Mouse (Mus musculus): ENCODE data around the gene Ttc23.

Ttc23 gene

DNA sequence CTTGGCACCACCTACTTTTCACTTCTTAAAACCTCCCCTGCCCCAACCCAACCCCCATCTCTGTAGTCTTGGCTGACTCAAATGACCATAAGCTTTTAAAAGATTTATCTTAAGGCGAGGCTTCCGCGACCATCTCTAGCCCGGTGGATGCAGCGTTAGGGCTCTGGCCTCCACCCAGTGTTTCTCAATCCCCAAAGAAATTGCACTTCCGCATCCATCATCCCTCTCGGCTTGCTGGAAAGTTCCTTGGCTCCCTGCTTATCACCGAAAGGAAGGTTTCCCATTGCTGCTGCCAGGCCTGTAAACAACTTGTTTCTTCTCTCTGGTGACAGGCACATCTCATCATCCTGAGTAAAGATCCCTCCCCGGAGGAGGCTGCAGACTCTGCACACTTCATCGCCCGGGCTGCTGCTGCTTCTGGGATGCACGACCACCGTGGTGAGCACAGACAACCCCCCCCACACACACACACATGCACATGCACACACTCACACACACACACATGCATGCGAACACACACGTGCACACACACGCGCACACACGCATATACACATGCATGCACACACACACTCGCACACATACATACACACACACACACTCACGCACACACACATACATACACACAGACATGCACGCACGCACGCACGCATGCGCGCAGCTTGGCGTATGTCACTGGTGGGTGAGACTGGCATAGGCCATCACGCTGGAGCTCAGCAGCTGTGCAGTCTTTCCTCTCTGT, 50.9 kb downstream of the Ttc23 start:
- DNase-seq (ENCODE audit: low spot score), result no peak

DNA sequence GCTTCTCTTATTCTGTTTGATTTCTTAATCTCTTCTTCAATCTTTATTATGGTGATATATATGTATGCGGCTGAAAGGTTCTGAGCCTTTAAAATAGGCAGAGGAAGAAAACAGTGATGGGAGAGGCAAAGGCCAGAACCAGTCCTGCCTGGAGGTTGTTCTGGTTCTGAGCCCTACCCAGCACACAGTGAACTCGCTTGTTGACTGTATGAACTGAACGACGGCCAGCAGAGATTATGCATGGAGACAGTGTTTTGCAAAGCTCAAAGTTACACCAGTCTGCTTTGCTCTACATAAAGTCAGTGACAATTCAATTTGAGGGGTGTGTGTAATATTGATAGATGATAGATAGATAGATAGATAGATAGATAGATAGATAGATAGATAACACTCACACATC, 52.1 kb downstream of the Ttc23 start:
- DNase-seq (ENCODE audit: low spot score), result no peak

DNA sequence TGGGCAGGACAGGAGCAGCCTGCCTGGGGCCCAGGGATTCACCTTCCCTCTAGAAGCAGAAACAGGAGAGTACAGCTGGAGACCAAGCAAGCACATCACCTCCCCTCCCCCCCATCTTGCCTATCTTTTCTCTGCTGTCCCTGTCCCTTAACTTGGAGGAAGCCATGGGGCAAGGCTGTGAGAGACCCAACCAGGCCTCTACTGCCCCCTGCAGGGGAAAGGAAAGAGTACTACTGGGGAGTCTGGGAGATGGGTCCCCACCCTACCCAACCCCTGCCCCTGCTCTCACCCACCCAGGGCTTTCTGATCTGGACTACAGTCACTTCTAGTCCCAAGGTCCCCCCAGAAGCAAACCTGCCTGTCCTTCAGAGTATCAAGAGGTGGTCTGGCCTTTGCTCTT, 53.6 kb downstream of the Ttc23 start:
- DNase-seq (ENCODE audit: low spot score), result peak; percentile 40

DNA sequence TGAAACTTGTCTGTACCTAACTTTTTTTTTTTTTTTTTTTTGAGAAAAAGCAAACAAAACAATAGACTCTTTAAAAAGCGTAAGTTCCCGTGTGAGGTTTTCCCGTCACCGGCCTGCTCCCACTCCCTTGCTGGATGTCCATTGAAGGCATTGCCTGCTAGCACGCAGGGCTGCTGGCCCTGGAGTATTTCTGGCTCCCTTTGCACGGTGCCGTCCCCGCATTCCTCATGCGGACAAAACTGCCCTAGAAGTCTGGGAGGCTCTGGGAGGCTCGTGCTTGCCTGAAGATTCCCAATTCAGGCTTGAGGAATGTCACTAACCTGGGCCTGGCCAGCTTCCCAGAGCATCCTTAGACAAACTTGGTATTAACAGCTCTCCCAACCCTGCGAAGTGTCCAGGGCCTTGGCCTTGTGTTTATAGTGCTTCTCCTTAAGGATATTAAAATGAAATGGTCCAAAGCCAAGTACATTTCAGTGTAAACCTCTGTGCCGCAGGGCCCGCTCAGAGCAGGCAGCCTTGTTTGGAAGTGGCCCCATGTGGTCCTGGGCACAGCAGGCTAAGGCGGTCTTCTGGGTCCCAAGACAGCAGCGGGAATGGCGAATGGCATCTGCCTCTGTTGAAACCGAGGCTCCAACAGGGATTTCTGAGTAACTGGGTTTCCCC, 54.2 kb downstream of the Ttc23 start:
- DNase-seq (ENCODE audit: low spot score), result no peak

DNA sequence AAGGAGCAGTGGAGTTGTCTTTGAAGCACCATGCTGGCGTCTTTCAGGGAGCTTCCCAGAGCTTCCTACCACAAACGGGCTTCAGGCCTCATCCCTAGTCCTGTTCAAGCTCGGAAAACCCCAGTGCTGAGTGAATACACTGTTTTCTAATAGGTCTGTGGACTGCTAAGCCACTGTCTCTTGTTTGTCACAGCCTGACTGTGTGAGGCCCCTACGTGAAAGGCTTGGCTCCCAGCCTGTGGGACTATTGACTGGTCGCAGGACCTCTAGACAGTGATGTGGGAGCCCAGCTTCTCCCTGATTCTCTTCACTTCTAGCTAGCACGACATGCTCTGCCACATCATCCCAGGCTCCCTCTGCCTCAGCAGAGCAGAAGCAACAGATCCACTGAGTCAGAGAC, 61.0 kb downstream of the Ttc23 start:
- DNase-seq (ENCODE audit: low spot score), result no peak

DNA sequence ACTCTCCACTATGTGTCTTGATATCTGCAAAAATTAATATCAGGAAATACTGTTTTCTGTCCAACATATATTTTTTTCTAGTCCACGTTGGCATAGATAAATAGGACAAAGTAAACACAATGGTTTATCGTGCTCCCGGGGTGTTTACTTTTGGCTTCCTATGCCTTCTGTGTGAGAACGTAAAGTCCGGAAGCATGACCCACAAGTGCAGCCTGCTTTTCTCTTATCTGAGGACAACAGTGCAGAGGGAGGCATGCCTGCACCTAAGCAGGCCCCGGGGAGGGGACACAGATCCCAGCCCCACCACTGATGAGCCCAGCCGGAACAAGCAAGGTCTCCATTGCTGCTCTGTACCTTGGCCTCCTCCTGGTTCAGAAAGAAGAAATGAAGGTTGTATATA, 63.0 kb downstream of the Ttc23 start:
- no peak for DNase-seq (ENCODE audit: low spot score)

DNA sequence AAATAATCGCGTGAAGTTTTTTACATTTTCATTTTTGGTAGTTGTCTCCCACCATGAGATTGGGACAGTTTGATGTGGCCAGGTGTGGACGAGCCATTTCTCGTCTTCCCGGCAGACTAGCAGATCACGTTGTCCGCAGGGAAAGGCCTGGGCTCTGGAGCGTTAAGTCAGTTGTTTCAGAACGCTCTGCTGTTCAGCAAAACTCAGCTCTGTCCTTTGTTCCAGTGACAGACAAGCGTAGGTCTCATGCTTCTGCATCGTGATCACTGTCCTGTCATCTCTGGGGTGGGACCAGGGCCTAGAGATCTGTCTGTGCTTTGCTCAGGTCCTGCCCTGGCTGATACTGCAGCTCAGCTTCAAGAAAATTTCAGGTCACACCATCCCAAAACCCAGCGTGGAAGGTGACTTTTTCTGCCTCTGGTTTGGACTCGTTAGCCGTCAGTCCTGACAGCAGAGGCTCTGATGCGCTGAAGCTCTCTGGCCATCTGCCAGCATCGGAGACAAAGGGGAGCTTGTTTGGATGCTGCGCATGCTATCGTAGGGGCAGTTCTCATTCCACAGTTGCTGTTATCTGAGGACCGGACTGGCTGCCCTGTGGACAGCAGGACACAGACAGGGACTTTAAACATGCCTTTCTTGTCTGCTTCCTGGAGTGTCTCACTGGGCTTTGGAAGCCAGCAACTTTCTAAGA, 66.8 kb downstream of the Ttc23 start:
- DNase-seq (ENCODE audit: low spot score), result peak; percentile 60

DNA sequence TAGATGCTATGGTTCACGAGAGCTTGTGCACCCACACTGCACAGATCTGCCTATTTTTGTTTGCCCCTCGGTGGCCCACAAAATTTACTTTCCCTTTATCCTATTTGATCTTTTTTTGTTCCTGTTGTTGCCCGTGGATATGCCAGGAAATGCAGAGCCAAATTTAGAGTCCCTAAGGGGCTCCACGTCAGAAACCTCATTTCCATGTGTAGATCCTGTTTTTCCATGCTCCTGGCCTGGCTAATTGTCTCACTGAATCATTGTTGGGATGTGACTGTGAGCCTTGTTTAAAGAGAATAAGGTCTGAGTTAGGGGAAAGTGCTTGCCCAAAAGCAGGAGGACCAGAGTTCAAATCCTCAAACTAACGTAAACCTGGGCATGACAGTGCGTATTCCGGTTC, 68.0 kb downstream of the Ttc23 start:
- DNase-seq (ENCODE audit: low spot score), result no peak

DNA sequence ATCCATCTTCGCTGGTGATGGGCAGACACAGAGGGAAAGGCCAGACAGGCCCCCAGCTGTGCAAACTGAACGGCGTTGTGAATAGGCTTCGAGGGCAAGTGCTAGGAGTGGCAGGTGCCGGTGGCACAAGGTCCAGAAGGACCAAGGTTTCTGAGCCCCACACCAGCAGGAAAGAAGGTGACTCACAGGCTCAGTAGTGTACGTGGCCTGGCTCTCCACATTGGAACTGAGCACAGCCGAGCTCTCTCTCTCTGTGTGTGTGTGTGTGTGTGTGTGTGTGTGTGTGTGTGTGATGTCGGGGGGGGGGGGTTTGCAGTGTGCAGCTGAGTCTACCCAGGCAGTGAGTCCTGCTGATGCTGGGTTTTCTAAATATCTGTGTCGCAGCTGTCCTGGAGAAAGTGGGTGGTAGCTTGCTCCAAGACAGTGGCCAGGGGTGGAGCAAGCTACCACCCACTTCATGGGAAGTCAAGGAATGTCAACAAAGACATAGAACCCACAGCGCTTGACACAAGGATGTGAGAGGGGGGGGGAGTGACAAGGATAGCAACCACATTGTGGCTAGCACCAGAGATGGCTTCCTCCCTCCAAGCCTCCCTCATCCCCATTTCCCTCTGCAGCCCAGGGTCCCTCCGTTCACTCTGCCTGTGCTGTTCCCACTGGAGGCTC, 69.1 kb downstream of the Ttc23 start:
- DNase-seq (ENCODE audit: low spot score), result no peak

DNA sequence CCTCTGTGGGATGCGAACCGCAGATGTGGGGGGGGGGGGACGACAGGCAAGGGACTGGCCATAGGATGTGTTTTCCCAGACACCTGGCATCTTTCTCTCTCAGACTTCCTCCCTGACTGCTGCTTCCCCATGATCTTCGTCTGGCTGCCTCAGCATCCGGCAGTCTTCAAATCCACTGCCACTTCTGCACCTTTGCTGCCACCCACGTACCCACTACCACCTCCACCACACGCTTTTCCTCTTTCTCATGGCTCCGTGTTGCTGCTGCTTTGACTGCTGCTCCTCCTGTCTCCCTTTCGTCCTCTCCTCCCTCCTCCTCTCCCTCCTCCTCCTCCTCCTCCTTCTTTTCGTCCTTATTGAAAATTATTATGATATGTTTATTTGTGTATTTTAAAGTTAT, 69.7 kb downstream of the Ttc23 start:
- no peak for DNase-seq (ENCODE audit: low spot score)

DNA sequence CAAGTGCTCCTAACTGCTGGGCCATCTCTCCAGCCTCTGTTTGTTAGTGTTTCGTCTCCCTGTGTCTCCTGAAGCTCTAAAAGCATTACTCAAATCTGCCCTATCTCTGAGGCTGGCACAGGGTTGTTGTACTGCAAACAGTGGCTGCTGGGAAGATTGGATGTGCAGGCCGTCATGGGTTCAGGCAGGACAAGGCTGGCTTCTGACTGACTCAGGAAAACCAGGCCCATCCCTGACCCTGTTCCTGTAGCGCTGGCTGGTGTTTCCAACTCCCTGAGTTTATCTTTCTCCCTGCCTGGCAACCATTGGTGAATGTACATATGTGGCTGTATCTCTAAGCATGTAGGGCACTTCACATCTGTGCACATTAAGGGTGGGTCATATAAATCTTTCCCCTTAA, 70.3 kb downstream of the Ttc23 start:
- no peak for DNase-seq (ENCODE audit: low spot score)

DNA sequence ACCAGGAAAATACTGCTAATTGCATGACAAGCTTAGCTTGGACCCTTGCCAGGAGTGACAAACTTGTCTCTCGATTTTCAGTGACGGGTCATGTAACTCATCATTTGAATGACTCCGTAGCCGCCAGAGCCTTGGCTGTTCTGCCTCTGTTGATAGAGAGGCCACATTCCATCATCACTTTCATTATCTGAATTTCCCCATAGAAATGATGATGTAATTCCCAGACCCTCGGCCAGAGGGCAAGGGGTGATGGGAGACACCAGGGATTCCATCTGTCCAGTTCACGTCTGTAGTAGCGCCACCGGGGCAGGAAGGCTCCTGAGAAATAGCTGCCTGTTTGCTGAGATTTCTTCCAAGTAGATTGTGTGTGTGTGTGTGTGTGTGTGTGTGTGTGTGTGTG, 71.6 kb downstream of the Ttc23 start:
- DNase-seq (ENCODE audit: low spot score), result no peak

DNA sequence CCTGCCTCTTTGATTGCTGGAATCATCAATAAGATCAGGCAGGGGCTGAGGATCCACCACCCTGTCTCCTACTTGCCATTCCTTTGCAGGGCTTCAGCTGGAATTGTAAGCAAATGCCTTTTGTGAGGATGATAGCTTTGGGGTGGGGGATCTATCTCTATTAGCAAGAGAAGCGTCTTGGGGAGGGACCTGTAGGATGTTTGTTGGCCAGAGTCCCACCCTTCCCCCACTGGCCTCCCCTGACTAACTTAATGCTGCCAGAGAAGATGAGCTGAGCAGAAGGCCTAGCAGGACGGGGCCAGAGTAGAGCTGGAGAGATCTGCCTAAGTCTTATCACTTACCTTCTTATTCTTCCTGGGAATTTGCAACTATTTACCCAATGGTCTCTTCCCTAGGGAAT, 75.0 kb downstream of the Ttc23 start:
- no peak for DNase-seq (ENCODE audit: low spot score)

DNA sequence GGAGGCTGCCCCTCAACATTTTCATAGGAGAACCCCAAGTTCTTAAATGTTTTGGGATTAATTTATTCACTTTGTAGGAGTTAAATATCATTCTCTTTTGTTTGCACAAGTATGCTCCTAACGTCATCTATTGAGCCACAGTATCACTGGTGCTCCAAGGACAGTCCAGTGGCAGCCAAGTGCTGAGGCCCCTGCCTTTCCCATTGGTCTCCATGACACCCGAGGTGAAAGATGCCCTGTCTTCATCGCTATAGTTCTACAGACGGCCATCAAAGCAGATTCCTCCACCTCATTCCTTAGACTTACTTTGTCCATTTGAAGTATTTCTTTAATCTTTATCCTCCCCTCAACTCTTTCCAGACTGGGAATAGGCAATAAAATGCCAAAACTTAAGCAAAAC, 77.3 kb downstream of the Ttc23 start:
- DNase-seq (ENCODE audit: low spot score), result no peak

DNA sequence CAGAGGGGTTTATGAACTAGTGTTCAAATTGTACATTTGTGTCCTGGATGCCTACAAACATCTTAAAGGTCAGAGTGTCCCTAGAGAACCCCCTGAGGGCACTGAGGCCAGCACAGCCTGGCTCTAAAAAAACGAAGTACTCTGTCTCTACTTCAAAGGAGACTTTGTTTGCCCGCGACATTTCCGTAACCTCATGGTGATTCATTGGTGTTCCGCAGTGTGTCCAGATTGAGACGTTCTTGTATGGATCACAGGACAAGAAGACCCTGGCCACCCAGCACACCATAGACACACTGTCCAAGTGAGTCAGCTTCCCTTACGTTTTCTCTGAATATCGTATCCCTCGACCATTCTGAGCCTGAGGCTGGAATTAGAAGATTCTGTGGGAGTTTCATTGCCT, 77.8 kb downstream of the Ttc23 start:
- DNase-seq (ENCODE audit: low spot score), result peak; percentile 59

DNA sequence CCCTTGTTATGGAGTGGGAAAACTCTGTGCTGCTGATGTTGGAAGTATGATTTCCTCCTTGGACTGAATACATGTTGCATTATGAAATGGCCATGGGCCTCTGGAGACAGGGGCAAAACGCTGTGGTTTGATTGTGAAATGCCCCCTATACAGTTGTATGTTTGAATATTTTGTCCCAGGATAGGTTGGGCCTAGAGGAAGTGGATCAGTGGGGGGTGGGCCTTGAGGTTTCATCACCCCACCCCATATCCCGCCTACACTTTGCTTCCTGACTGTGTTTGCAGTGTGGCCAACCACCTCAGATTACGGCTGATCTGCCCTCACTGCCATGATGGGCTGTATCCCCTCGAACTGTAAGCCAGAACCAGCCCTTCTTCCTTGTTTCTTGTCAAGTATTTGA, 81.0 kb downstream of the Ttc23 start:
- no peak for DNase-seq (ENCODE audit: low spot score)

DNA sequence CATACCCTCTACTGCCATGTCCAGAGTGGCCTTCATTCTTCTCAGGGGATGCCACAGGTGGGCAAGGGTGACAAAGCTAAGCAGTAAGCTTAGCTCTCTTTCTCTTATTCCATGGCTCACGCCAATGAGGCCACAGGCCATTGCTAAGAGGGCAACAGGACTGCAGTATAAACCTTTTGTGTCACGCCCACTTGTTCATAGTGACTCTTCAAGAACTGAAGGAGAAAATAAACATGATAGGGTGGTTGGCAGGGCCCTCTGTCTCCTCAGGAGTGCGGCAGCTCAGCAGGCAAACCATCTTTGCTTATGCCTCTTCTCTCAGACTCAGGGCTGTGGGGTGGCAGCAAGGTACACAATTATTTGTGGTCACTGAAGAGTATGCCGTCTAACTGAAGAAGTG, 81.6 kb downstream of the Ttc23 start:
- no peak for DNase-seq (ENCODE audit: low spot score)

DNA sequence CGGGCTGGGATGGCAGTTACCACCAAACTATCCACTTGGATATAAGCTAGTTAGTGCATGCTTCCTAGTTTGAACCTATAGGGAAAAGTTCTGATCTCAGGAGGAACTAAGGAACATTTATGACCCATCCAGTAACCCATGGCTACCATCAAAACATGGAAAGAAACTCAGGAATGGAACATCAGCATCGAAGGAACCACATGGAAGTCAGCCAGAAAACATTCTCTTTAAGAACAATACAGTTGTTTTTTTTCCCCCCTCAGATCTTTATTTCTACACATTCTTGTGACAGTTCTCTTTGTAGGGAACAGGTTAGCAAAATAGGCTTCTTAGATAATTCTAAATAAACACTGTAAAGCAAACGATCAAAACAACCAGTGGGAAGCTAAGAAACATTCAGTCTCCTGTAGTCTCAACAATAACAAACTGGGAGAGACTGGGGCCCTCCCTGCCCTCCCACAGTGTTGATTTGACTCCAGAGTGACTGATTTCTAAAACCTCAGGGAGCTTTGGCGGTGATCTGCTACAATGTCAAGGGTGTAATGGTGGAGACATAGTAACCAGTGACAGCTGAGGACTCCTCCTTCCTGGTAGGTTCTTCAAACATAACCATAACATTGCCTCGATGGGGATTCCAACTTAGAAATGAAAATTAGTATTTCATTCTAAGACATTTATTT, 83.4 kb downstream of the Ttc23 start:
- DNase-seq (ENCODE audit: low spot score), result no peak

DNA sequence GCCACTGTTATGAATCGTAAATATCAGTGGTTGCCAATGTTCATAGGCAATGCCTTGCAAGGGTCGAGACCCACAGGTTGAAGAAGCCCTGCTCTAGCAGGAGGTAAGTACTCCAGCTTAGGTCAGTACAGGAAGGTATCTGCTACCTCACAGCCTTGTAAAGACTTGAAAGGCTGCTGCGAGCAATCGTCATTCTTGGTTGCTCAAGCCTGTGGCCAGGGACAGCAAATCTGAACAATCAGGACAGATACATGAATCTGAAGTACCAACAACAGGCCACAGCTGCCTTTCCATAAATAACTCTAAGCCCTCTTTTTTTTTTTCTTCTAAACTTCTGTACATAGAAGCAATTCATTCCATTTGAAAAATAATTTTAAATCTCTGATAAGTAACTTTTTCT, 85.1 kb downstream of the Ttc23 start:
- no peak for DNase-seq (ENCODE audit: low spot score)

DNA sequence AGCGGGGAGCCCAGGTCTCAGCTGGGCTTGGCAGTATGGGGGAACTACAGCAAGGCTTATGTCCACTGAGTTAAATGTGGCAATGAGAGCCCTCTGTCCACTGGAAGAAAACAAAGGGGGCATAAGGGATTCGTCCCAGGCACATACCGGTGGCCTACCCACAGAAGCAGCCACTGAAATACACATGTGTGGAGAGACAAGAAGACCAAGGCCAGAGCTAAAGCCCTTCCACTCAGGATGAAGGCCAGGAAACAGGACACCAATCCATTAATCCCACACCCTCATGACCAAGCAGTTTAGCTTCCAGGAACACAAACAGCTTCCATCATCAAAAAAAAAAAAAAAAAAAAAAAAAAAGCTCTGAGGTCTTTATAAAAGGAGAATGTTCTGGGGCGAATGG, 93.2 kb downstream of the Ttc23 start:
- no peak for DNase-seq (ENCODE audit: low spot score)

DNA sequence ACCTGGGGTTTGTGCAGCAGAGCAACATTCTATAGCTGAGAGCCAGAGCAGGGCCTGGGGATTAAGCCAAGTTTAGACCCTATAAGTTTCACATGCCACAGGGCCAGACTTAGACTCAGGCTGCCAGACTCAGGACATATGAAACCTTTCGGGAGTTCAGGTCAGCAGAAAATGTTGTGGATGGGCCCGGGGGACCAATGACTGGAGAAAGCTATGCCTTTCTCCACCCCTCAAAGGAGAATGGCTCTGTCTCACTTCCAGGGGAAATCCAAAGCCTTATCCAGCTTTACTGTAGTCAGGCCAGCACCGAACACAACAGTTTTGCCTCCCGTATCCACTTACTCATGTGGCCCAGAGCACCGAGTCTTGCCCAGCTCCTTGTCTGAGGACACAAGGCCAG, 93.6 kb downstream of the Ttc23 start:
- DNase-seq (ENCODE audit: low spot score), result no peak

DNA sequence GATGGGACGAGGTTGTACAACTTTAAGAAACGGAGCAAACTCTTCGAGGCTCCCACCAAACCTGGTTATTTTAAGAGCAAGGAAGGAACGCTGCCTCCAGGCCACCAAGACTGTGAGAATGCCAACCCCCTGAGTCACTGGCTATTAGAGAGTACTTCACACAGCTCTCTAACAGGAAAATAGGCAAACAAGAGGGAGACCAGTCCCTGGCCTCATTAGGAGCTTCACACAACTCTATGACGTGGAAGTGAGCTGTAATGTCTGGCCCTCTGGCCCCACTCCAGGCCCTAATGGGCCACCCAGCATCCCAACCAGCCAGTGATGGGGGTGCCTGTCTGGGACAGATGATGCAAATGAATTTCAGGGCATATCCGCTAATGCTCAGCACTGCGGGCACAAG, 94.5 kb downstream of the Ttc23 start:
- DNase-seq (ENCODE audit: low spot score), result no peak
